Mouse (Mus musculus) stomach, postnatal 0 days (tissue): ENCODE data around the gene Ski.

Source experiments
- CTCF ChIP-seq: IDR thresholded peaks from 2 replicates; pipeline ENCODE4 v1.5.1; 2016; ENCODE audit warnings: antibody characterized with exemption, low read depth, mild to moderate bottlenecking, moderate library complexity
- EP300 ChIP-seq: optimal IDR thresholded peaks from 2 replicates; pipeline ENCODE3; 2016; ENCODE audit warnings: antibody characterized with exemption

DNA sequence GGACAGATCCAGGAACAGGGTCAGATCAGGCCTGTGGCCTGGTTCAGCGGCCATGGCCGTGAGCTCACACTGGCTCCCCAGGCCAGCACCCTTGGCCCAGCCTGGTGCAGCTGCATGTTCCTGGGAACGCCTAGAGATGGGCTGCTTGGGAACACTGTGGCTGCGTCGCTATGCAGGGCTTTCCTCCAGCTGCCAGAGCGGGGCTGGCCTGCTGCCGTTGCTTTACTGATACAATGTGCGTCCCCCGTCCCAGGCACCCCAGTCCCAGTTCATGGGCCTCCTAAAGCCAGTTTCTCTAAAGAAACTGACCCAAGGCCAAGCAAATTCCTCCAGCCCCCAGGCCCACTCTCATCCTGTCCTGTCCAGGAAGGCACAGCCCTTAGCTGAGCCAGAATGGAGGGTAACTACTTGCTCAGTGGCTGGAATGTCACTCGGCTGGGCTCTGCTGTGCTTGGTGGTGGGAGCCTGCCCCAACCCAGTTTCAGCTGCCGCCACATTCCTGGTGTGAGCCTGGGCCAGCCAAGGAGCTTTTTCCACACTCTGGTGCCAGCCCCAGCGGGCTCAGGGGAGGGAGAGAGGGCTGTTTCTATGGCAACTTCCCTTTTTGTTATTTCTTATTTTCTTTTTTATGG, 78.4 kb downstream of the Ski start:
- TF ChIP-seq EP300, result no peak
- TF ChIP-seq CTCF, result no peak
